Mouse (Mus musculus) T-cell, adult 66 days (primary cell): ENCODE measurements around the gene Zwilch. TPM values are rescaled to one million over a fixed set of nuclear protein-coding genes. Genes with fewer than 3 reads are reported as not detected.

Experiments
- total RNA-seq, 2 experiments: library from RNA; stranded (reverse); gene quantifications; 3 replicates in 1 of 2; 4 replicates in 1 of 2; pipeline ENCODE4 v1.2.4; 2023

Zwilch gene
- total RNA-seq: 1 to 10 TPM; 5.1 to 5.6 TPM

DNA sequence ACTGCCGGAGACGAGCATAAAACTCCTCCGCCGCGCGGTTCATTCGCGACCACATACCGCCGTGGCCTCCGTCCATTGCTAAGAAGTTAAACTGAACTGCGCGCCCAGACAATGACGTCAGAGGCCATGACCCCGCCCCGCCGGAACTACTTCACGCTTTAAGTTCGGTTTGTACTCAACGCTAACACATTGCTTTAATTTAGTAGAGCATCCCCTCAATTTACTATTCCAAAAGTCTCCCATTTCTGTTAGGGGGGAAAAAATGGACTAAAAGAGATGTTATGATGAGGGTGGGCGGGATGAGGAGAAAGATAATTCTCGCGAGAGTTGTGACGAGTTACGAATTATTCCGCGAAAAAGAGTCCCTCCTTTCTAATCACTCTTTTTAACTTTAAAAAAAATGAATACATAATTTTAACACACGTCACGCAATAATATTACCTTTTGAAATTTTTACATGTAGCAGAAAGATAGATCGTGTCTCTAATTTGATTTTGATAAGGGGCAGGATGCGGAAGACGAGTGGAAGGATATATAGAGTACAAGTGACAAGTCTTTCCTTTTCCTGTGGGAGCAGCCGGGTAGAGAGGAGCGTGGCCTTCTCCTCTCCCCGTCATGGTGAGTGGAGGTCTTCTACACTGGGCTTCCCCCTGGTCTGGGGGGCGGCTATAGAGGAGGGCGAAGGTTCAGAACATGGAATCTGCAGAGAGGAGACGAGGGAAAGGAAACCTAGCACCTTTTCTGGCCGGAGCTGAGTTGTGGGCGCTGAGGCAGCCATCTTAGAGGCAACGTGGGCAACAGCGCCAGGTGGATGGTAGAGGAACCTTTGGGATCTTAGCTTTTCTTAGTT, at the start of gene Zwilch, which contains the start of gene Rpl4:
Gene Zwilch, minus strand, starts transcription at position 289 of the 850 bp plus-strand sequence.
Gene Rpl4, plus strand, starts transcription at position 560 of the 850 bp plus-strand sequence.

DNA sequence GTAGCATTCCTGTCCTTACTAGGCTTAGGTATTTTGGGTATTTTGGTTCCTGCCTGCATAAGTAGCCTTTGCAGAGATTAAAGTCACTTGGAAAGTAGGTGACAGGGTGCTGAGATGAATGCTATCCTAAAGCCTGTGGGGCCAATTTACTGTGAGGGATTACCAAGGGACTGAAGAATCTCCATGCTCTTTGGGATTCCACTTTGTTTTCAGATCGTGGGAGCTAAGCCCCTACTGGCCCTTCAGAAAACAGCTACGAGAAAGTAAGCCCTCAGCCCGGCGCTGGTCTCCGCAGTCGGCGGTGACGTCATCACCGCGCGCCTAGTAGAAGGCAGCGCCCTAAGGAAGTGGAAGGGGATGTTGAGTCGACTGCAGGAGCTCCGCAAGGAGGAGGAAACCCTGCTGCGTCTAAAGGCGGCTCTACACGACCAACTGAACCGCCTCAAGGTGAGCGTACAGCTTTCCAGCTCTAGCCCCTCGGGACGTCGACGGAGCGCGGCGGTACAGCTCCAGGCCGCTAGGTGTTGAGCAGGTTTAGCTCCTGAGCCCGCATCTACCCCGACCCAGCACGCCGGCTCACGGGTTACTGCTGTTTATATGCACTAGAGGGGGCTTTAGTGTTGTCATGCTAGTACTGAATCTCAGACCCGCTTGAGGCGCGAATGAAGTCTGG, 6.2 kb upstream of the Zwilch start, which contains the start of gene Snapc5:
Gene Snapc5, plus strand, starts transcription at position 301 of the 673 bp plus-strand sequence.

DNA sequence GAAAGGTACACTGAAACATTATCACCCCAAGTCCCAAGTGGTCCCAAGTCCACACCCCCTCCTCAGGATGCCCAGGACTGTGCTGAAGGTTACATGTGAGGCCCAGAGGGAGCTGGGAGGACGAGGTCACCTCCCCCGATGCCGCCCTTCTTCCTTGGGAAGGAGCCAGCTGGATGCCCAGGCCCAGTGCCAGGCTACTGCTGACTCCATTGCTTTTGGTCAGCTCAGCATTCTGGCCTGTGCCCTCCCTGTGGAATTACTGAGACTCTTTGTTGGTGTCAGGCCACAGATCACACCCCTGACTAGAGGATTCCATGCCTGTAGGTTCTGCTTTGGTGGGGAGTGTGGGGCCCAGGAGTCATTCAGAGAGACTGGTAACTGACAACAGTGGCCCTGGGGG, 56.0 kb downstream of the Zwilch start, which contains the start of gene Lctl:
Gene Lctl, plus strand, starts transcription at position 272 of the 400 bp plus-strand sequence.

Other genes starting within 250 kb of the Zwilch start
- gene Smad6, start 151.0 kb downstream of the Zwilch start, total RNA-seq: not detected
- gene Lctl, start 56.0 kb downstream of the Zwilch start, total RNA-seq: not detected
- 1,000 to 10,000 TPM; 2,323 to 2,447 TPM for gene Rpl4, start 271 bp upstream of the Zwilch start, total RNA-seq
- gene Snapc5, start 6.2 kb upstream of the Zwilch start, total RNA-seq: 10 to 100 TPM; 23.2 to 31.4 TPM
- 1 to 10 TPM; 2.5 to 3.0 TPM for gene Uchl4, start 62.1 kb upstream of the Zwilch start, total RNA-seq
- 10 to 100 TPM; 54.7 TPM for gene Map2k1, start 80.5 kb upstream of the Zwilch start, total RNA-seq
- 10 to 100 TPM; 19.6 to 20.3 TPM for gene Tipin, start 108.5 kb upstream of the Zwilch start, total RNA-seq
- 10 to 100 TPM; 21.8 to 25.7 TPM for gene Dis3l, start 168.2 kb upstream of the Zwilch start, total RNA-seq
- 1 to 10 TPM in 1 of 2 experiments, under 1 TPM in 1; 0.93 to 1.3 TPM for gene Megf11, start 212.5 kb upstream of the Zwilch start, total RNA-seq